Mouse (Mus musculus) bone marrow, adult 2 months (tissue): ENCODE results near the gene Tmprss11e.

Experiments used
- CTCF ChIP-seq: fragments of 200-500 bp; IDR thresholded peaks from 2 replicates; pipeline ENCODE4 v1.5.1; 2011; ENCODE audit warnings: low read length, control low read depth; ENCODE audit not compliant: control insufficient read depth, insufficient read depth
- POLR2A ChIP-seq: fragments of 200-500 bp; IDR thresholded peaks from 2 replicates; pipeline ENCODE4 v1.6.1; 2011; ENCODE audit warnings: low read depth, mild to moderate bottlenecking, control low read depth, low read length, borderline replicate concordance; ENCODE audit not compliant: control insufficient read depth

- TF ChIP-seq POLR2A, result no peak
- TF ChIP-seq CTCF, result no peak
These were observed 15.0 kb downstream of the Tmprss11e start for GRCm38 (mm10) chr5:86730587-86730986.
